Mouse (Mus musculus): ENCODE data around the gene Plxdc1. TPM values are rescaled to one million over a fixed set of nuclear protein-coding genes. Genes with fewer than 3 reads are reported as not detected.

Gene Plxdc1
- polyA plus RNA-seq, 1 experiment from 2014 or later, result 1.3 TPM

- Histone ChIP-seq H3K9me3 (no peaks in the 10 kb centered on the region), H3K27me3 (peaks cover 38% of the 10 kb centered on the region; the same call in 1 of the 2 replicates), H3K4me3 (no peak overlapping the region), H3K4me2 (no peak overlapping the region), H3K4me1 (peaks cover 31% of the 10 kb centered on the region), H3K27ac (no peak overlapping the region), H3K9ac (no peak overlapping the region), H3K36me3 (no peaks in the 10 kb centered on the region)
- WGBS, result 48% methylated on average over 7 of the region's 7 CpGs
- ATAC-seq (ENCODE audit: borderline replicate concordance, extremely low read depth, low FRiP score, low TSS enrichment), result no peak
These were observed 12.8 kb upstream of the Plxdc1 start for GRCm38 (mm10) chr11:97998898-97999608.

- no peak overlapping the region for H3K9ac ChIP-seq
- H3K4me2 ChIP-seq, result no peak overlapping the region
- no peak for ATAC-seq (ENCODE audit: borderline replicate concordance, extremely low read depth, low FRiP score, low TSS enrichment)
- 73% methylated on average over 11 of the region's 11 CpGs for WGBS
- peaks cover 38% of the 10 kb centered on the region; the same call in 1 of the 2 replicates for H3K27me3 ChIP-seq
- H3K4me3 ChIP-seq, result no peak overlapping the region
- H3K9me3 ChIP-seq, result no peaks in the 10 kb centered on the region
- H3K36me3 ChIP-seq, result no peaks in the 10 kb centered on the region
- no peak overlapping the region for H3K27ac ChIP-seq
- peaks cover 23% of the 10 kb centered on the region for H3K4me1 ChIP-seq
These were observed 12.0 kb upstream of the Plxdc1 start for GRCm38 (mm10) chr11:97998074-97998793.

GRCm38 (mm10) chr11:97997387-97997960 lies 11.2 kb upstream of the Plxdc1 start:
- peaks cover 37% of the 10 kb centered on the region; the same call in 1 of the 2 replicates for H3K27me3 ChIP-seq
- peaks cover 18% of the 10 kb centered on the region for H3K4me1 ChIP-seq
- no peak for ATAC-seq (ENCODE audit: borderline replicate concordance, extremely low read depth, low FRiP score, low TSS enrichment)
- H3K27ac ChIP-seq, result no peak overlapping the region
- H3K9me3 ChIP-seq, result no peaks in the 10 kb centered on the region
- H3K9ac ChIP-seq, result no peak overlapping the region
- H3K4me2 ChIP-seq, result no peak overlapping the region
- no peaks in the 10 kb centered on the region for H3K36me3 ChIP-seq
- 66% methylated on average over 8 of the region's 8 CpGs for WGBS
- H3K4me3 ChIP-seq, result no peak overlapping the region

GRCm38 (mm10) chr11:97996691-97997090 lies 10.4 kb upstream of the Plxdc1 start:
- Histone ChIP-seq H3K9me3 (no peaks in the 10 kb centered on the region), H3K36me3 (no peaks in the 10 kb centered on the region), H3K27ac (no peak overlapping the region), H3K27me3 (peaks cover 29% of the 10 kb centered on the region; the same call in 1 of the 2 replicates), H3K4me3 (no peak overlapping the region), H3K4me2 (no peak overlapping the region), H3K4me1 (peaks cover 18% of the 10 kb centered on the region), H3K9ac (no peak overlapping the region)
- 58% methylated on average over 1 of the region's 1 CpGs for WGBS
- no peak for ATAC-seq (ENCODE audit: borderline replicate concordance, extremely low read depth, low FRiP score, low TSS enrichment)

- Histone ChIP-seq H3K36me3 (no peaks in the 10 kb centered on the region), H3K4me2 (peak within 1 kb of the TSS; percentile 91), H3K4me1 (peaks cover 18% of the 10 kb centered on the region), H3K9me3 (no peaks in the 10 kb centered on the region), H3K27ac (peak within 1 kb of the TSS; percentile 13; the same call in 1 of the 2 replicates), H3K4me3 (peak within 1 kb of the TSS; percentile 51), H3K9ac (peak within 1 kb of the TSS; percentile 38), H3K27me3 (peaks cover 20% of the 10 kb centered on the region; the same call in 1 of the 2 replicates)
- ATAC-seq (ENCODE audit: borderline replicate concordance, extremely low read depth, low FRiP score, low TSS enrichment), result peak; percentile 50; the same call in 1 of the 2 replicates
- WGBS, result 1% methylated on average over 26 of the region's 26 CpGs
These were observed 9.5 kb upstream of the Plxdc1 start, which contains the start of gene Arl5c for GRCm38 (mm10) chr11:97995564-97996288. Gene Arl5c, minus strand, starts transcription at chr11:97996181.

GRCm38 (mm10) chr11:97994539-97995100 lies 8.4 kb upstream of the Plxdc1 start:
- Histone ChIP-seq H3K36me3 (no peaks in the 10 kb centered on the region), H3K9ac (peak overlapping the region; percentile 38; the same call in 1 of the 2 replicates), H3K27me3 (peaks cover 9% of the 10 kb centered on the region; the same call in 1 of the 2 replicates), H3K27ac (no peak overlapping the region), H3K4me1 (peaks cover 22% of the 10 kb centered on the region), H3K4me2 (peak overlapping the region; percentile 91), H3K4me3 (peak overlapping the region; percentile 51), H3K9me3 (no peaks in the 10 kb centered on the region)
- WGBS, result 8% methylated on average over 13 of the region's 13 CpGs
- 0 out of 2 replicates have a peak, but pooled peaks have one; percentile 36 for ATAC-seq (ENCODE audit: borderline replicate concordance, extremely low read depth, low FRiP score, low TSS enrichment)

- ATAC-seq (ENCODE audit: borderline replicate concordance, extremely low read depth, low FRiP score, low TSS enrichment), result peak; percentile 82
- WGBS, result under 1% methylated on average over 26 of the region's 26 CpGs
- peaks cover 30% of the 10 kb centered on the region for H3K27me3 ChIP-seq
These were observed 2.4 kb upstream of the Plxdc1 start for GRCm38 (mm10) chr11:97988530-97989096.

GRCm38 (mm10) chr11:97987551-97988526 lies 1.6 kb upstream of the Plxdc1 start:
- Histone ChIP-seq H3K4me1 (peaks cover 28% of the 10 kb centered on the region), H3K27me3 (peaks cover 30% of the 10 kb centered on the region), H3K9me3 (no peaks in the 10 kb centered on the region), H3K4me2 (peak overlapping the region; percentile 82), H3K27ac (peak overlapping the region; percentile 88), H3K4me3 (peak overlapping the region; percentile 79), H3K36me3 (no peaks in the 10 kb centered on the region), H3K9ac (peak overlapping the region; percentile 73)
- WGBS, result under 1% methylated on average over 42 of the region's 42 CpGs
- peak; percentile 82 for ATAC-seq (ENCODE audit: borderline replicate concordance, extremely low read depth, low FRiP score, low TSS enrichment)

More at GRCm38 (mm10) chr11:97988530-97989096, 2.4 kb upstream of the Plxdc1 start:
- H3K27ac ChIP-seq, result peak overlapping the region; percentile 85
- peak overlapping the region; percentile 73 for H3K9ac ChIP-seq
- peak overlapping the region; percentile 79 for H3K4me3 ChIP-seq
- no peaks in the 10 kb centered on the region for H3K9me3 ChIP-seq
- peaks cover 28% of the 10 kb centered on the region for H3K4me1 ChIP-seq
- no peaks in the 10 kb centered on the region for H3K36me3 ChIP-seq
- peak overlapping the region; percentile 82 for H3K4me2 ChIP-seq

- Histone ChIP-seq H3K4me2 (peak overlapping the region; percentile 82), H3K9ac (peak overlapping the region; percentile 51; the same call in 1 of the 2 replicates), H3K4me3 (peak overlapping the region; percentile 79), H3K27me3 (peaks cover 30% of the 10 kb centered on the region), H3K36me3 (no peaks in the 10 kb centered on the region), H3K4me1 (peaks cover 28% of the 10 kb centered on the region), H3K27ac (no peak overlapping the region), H3K9me3 (no peaks in the 10 kb centered on the region)
- ATAC-seq (ENCODE audit: borderline replicate concordance, extremely low read depth, low FRiP score, low TSS enrichment), result no peak
- WGBS, result 27% methylated on average over 14 of the region's 17 CpGs
These were observed 658 bp upstream of the Plxdc1 start for GRCm38 (mm10) chr11:97986738-97987465.
